Mouse (Mus musculus): Measurements from ENCODE around the gene Hdac11. TPM values are rescaled to one million over a fixed set of nuclear protein-coding genes. Genes with fewer than 3 reads are reported as not detected.
A peak's percentile ranks its signal among the peaks of the same experiment; 100 is the strongest.

Hdac11 gene
- 7.7 and 9.0 TPM in 2 replicates for polyA plus RNA-seq (2015; fragmentation: Nextera tagmentation; extraction: Ambion mirVana)

DNA sequence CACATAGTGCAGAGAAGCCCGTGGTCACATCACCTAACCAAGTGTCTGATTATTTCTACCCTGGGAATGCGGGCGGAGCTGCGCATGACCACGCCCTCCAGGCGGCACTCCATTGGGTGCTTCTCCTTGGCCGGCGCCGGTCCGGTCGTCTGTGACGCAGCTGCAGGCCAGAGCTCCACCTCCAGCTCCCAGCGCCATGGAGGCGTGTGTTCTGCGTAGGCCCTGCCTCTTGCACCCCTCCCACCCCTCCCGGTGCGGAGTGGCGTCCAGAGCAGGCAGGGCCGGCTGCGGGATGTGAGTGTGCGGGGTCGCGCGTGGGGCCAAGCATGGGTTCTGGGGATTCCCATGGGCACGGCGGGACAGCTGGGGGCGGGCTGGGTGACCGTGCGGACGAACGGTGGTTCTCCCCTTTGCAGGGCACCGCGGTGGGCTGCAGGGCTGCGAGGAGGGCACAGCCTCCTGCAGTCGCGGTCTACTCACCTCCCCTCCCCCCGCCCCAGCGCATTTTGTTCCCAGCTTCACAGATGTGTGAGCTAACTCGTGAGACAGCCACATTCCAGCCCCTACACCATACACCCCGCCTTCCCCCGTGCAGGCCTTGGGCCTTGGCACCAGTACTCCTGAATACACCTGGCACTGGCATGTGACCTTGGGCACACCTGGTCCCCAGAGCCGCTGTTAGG is at the start of gene Hdac11:
Hdac11 (plus strand) TSS at position 112 of the 683 bp plus-strand sequence.
- peak within 1 kb of the TSS; percentile 60 for H3K27ac ChIP-seq (ENCODE audit: low read length)
- H3K4me1 ChIP-seq (ENCODE audit: control insufficient read depth, insufficient read depth, low read length), result peaks cover 12% of the 10 kb centered on the region
- ATAC-seq, result peak; percentile 98
- under 1% methylated on average over 37 of the region's 42 CpGs for WGBS
- no peaks in the 10 kb centered on the region for H3K36me3 ChIP-seq (ENCODE audit: control insufficient read depth, insufficient read depth, low read length)
- H3K27me3 ChIP-seq (replicated peaks; ENCODE audit: control insufficient read depth, insufficient read depth, low read length), result no peaks in the 10 kb centered on the region
- H3K9me3 ChIP-seq (ENCODE audit: control insufficient read depth, low read length), result no peaks in the 10 kb centered on the region
- H3K4me2 ChIP-seq (ENCODE audit: low read depth, low read length), result peak within 1 kb of the TSS; percentile 85
- H3K9ac ChIP-seq (ENCODE audit: low read depth, low read length), result peak within 1 kb of the TSS; percentile 78
- H3K4me3 ChIP-seq (ENCODE audit: low read length), result peak within 1 kb of the TSS; percentile 56

DNA sequence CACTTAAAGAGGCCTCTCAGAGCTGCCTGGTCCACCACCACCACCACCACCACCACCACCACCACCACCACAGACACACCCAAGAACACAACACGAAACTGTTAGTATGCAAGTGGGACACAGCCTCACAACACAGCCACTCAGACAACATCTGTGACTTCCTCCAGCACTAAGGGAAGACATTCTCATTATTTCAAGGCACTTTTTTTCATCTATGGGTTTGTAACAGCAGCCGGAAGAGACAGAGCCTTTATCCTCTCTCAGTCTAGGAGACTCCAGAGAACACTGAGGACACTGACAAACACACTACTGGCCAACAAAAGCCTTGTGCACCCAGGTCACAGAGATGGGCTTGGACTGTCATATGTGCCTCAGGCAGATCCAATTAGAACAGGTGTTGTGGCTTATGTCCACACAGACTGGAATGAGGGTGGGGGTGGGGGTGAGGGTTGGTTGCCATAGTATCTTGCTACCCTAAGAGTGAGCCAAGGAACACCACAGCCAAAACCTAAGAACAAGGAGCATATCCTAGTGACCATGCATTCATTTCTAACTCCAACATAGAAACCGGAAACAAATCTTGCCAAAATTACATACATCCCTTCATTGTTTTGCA is 48.1 kb upstream of the Hdac11 start:
- H3K4me2 ChIP-seq (ENCODE audit: low read depth, low read length), result no peak overlapping the region
- no peaks in the 10 kb centered on the region for H3K27me3 ChIP-seq (replicated peaks; ENCODE audit: control insufficient read depth, insufficient read depth, low read length)
- 72% methylated on average over 3 of the region's 3 CpGs for WGBS
- no peaks in the 10 kb centered on the region for H3K9me3 ChIP-seq (ENCODE audit: control insufficient read depth, low read length)
- no peak for ATAC-seq
- no peak overlapping the region for H3K4me3 ChIP-seq (ENCODE audit: low read length)
- H3K27ac ChIP-seq (ENCODE audit: low read length), result no peak overlapping the region
- H3K4me1 ChIP-seq (ENCODE audit: control insufficient read depth, insufficient read depth, low read length), result 0 out of 2 replicates have a peak, but pooled peaks cover 5% of the 10 kb centered on the region
- no peaks in the 10 kb centered on the region for H3K36me3 ChIP-seq (ENCODE audit: control insufficient read depth, insufficient read depth, low read length)
- H3K9ac ChIP-seq (ENCODE audit: low read depth, low read length), result no peak overlapping the region

DNA sequence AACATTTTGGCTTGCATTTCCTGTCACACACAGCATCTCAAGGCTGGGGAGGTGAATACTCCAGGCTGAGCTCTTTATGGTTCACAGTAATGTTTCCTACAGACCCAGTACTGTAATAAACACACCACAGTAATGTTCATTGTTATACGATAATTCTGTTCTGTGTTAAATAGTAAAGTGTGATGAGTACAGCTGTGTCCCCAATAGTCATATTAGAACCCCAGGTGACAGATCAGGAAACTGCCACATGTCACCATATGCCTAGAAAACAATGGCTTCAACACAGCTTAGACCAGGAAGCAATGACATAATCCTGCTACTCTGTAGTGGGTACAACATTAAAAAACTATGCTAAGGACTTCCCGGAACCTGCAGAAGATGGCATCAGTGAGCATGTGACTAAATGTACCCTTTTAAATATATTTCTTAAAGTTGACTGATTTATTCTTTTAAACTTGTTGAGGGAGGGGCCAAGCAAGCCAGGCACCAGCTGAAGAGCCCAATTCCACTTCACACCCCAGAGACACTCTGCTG is 47.5 kb upstream of the Hdac11 start:
- 0 out of 2 replicates have a peak, but pooled peaks cover 5% of the 10 kb centered on the region for H3K4me1 ChIP-seq (ENCODE audit: control insufficient read depth, insufficient read depth, low read length)
- H3K4me3 ChIP-seq (ENCODE audit: low read length), result no peak overlapping the region
- no peaks in the 10 kb centered on the region for H3K36me3 ChIP-seq (ENCODE audit: control insufficient read depth, insufficient read depth, low read length)
- no peaks in the 10 kb centered on the region for H3K27me3 ChIP-seq (replicated peaks; ENCODE audit: control insufficient read depth, insufficient read depth, low read length)
- H3K4me2 ChIP-seq (ENCODE audit: low read depth, low read length), result no peak overlapping the region
- no peak overlapping the region for H3K27ac ChIP-seq (ENCODE audit: low read length)
- WGBS, result 76% methylated on average over 2 of the region's 2 CpGs
- H3K9me3 ChIP-seq (ENCODE audit: control insufficient read depth, low read length), result no peaks in the 10 kb centered on the region
- H3K9ac ChIP-seq (ENCODE audit: low read depth, low read length), result no peak overlapping the region
- ATAC-seq, result no peak

DNA sequence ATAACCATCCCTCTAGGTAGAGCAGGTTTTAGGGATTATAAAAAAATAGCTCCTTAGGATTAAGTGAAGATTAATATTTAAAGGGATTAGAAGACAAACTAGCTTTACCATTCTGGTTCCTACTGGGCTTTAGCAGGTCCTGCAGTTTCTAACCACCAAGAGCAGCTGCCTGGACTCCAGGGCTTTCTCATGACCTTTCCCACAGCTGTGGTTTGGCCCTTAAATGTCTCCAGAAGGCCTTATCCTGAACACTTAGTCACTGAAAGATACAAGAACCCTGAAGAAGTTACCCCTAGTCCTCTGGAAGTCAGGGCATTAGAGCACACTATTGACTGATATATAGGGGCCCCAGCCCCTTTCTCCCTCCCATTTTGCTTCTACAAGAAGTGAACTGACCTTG is 47.0 kb upstream of the Hdac11 start:
- ATAC-seq, result no peak
- no peak overlapping the region for H3K27ac ChIP-seq (ENCODE audit: low read length)
- H3K9ac ChIP-seq (ENCODE audit: low read depth, low read length), result no peak overlapping the region
- peaks cover 2% of the 10 kb centered on the region; the same call in 1 of the 2 replicates for H3K4me1 ChIP-seq (ENCODE audit: control insufficient read depth, insufficient read depth, low read length)
- H3K36me3 ChIP-seq (ENCODE audit: control insufficient read depth, insufficient read depth, low read length), result no peaks in the 10 kb centered on the region
- H3K27me3 ChIP-seq (replicated peaks; ENCODE audit: control insufficient read depth, insufficient read depth, low read length), result no peaks in the 10 kb centered on the region
- H3K4me2 ChIP-seq (ENCODE audit: low read depth, low read length), result no peak overlapping the region
- H3K9me3 ChIP-seq (ENCODE audit: control insufficient read depth, low read length), result no peaks in the 10 kb centered on the region
- no peak overlapping the region for H3K4me3 ChIP-seq (ENCODE audit: low read length)

DNA sequence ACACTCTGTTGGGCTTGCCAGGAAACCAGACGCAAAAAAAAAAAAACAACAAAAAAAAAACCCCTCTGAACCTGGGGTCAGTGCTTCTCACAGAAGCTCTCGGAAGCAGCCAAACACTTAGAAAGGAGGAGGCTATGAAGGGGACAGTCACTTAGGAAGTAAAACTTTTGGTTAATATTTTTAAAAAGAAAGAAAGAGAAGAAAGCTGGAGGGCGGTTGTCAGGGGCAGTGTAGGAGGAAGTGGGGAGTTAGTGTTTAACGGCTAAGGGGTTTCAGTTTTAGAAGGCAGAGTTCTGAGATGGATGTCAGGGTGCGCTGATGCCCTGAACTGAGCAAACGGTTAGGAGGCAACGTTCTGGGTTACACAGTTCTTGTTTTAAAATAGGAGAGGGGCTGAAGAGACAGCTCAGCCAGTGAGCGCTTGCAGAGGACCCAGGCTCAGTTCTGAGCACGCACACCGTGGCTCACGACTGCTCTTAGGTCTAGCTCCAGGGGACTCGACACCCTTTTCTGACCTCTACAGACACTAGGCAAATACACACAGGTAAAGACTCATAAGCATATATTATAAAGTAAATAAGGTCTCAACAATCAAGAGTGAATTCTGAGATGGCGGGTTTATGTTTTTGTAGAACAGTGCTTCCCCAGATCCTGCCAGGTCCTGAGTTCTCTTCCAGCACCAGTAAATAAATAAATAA is 46.0 kb upstream of the Hdac11 start:
- Histone ChIP-seq H3K9ac (ENCODE audit: low read depth, low read length) (no peak overlapping the region), H3K4me3 (ENCODE audit: low read length) (no peak overlapping the region), H3K36me3 (ENCODE audit: control insufficient read depth, insufficient read depth, low read length) (no peaks in the 10 kb centered on the region), H3K27ac (ENCODE audit: low read length) (no peak overlapping the region), H3K27me3 (replicated peaks; ENCODE audit: control insufficient read depth, insufficient read depth, low read length) (no peaks in the 10 kb centered on the region), H3K4me2 (ENCODE audit: low read depth, low read length) (no peak overlapping the region), H3K4me1 (ENCODE audit: control insufficient read depth, insufficient read depth, low read length) (no peaks in the 10 kb centered on the region; the same call in 1 of the 2 replicates), H3K9me3 (ENCODE audit: control insufficient read depth, low read length) (no peaks in the 10 kb centered on the region)
- ATAC-seq, result no peak
- 70% methylated on average over 13 of the region's 13 CpGs for WGBS

DNA sequence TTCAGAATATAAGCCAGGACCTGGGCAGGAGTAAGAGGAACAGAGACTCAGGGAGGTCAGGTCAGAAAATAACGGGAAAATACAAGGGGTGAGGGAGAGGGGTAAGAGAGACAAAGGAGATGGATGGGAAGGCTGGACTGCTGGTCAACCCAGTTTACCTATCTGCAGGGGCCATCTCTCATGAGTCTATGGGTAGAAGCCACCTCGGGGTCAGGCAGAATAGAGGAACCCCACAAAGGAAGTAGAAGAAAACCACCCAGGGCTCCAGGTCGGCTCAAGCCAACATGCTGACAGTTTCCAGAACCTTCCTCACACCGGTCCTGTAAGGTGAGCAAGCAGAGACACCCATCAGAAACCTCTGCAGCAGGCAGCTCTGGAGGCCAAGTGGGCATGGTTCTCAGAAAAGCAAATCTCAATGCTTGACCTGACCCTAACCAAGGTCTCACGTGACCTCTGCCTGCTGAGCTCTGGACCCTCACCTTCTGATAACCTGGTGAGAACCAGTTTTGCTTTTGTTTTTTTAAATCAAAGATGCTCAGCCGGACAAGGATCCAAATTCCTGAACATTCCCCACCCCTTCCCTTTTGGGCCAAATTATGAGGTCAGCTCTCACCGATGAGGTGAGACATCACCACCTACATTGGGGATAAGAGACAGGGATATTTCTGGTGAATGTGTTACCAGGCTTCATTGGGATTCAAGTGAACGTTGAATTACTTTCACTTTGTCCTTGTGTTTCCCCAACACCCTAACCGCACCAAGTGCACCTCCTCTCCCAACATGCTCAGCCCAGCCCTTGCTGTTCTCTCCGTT is 45.1 kb upstream of the Hdac11 start:
- H3K4me2 ChIP-seq (ENCODE audit: low read depth, low read length), result no peak overlapping the region
- H3K4me3 ChIP-seq (ENCODE audit: low read length), result no peak overlapping the region
- H3K9me3 ChIP-seq (ENCODE audit: control insufficient read depth, low read length), result no peaks in the 10 kb centered on the region
- H3K27ac ChIP-seq (ENCODE audit: low read length), result no peak overlapping the region
- H3K27me3 ChIP-seq (replicated peaks; ENCODE audit: control insufficient read depth, insufficient read depth, low read length), result no peaks in the 10 kb centered on the region
- no peaks in the 10 kb centered on the region for H3K36me3 ChIP-seq (ENCODE audit: control insufficient read depth, insufficient read depth, low read length)
- peaks cover 6% of the 10 kb centered on the region; the same call in 1 of the 2 replicates for H3K4me1 ChIP-seq (ENCODE audit: control insufficient read depth, insufficient read depth, low read length)
- 73% methylated on average over 10 of the region's 10 CpGs for WGBS
- H3K9ac ChIP-seq (ENCODE audit: low read depth, low read length), result no peak overlapping the region
- no peak for ATAC-seq

DNA sequence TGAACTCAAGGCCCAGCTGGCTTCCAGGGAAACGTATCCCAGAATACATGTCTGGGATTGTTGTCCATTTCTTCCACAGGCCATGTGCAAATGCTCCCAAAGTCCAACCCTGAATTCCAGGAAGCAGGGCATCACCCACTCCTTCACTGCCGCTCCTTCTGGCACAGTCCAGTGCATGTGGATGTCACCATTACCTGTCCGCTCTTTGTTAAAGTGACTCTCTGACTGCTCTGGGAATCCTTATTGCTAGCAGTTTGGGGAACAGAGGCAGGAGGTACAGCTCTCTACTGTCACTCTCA is 44.6 kb upstream of the Hdac11 start:
- Histone ChIP-seq H3K36me3 (ENCODE audit: control insufficient read depth, insufficient read depth, low read length) (no peaks in the 10 kb centered on the region), H3K4me1 (ENCODE audit: control insufficient read depth, insufficient read depth, low read length) (peaks cover 6% of the 10 kb centered on the region; the same call in 1 of the 2 replicates), H3K27ac (ENCODE audit: low read length) (no peak overlapping the region), H3K9me3 (ENCODE audit: control insufficient read depth, low read length) (no peaks in the 10 kb centered on the region), H3K27me3 (replicated peaks; ENCODE audit: control insufficient read depth, insufficient read depth, low read length) (no peaks in the 10 kb centered on the region), H3K4me2 (ENCODE audit: low read depth, low read length) (no peak overlapping the region), H3K9ac (ENCODE audit: low read depth, low read length) (no peak overlapping the region), H3K4me3 (ENCODE audit: low read length) (no peak overlapping the region)
- no peak for ATAC-seq
- WGBS, result 87% methylated on average over 3 of the region's 3 CpGs

DNA sequence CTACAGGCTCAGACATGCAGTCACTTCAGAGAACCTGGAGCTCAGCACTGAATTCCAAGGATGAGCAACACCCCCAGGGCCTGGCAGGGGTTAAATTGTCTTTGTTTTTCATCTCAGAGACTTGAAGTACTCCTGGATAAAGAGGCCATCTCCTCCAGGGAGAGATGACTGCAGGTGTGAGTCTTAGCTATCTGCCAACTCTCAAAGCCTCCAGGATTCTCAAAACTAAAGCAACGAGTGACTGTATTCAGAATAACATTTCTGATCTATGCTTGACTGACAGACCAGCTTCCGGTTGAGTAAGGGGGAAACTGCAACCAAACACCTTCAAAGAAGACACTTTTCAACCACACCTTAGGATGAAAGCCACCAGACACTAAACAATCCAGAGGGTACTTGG is 41.7 kb upstream of the Hdac11 start:
- ATAC-seq, result no peak
- Histone ChIP-seq H3K36me3 (ENCODE audit: control insufficient read depth, insufficient read depth, low read length) (no peaks in the 10 kb centered on the region), H3K9me3 (ENCODE audit: control insufficient read depth, low read length) (no peaks in the 10 kb centered on the region), H3K27me3 (replicated peaks; ENCODE audit: control insufficient read depth, insufficient read depth, low read length) (no peaks in the 10 kb centered on the region), H3K4me2 (ENCODE audit: low read depth, low read length) (no peak overlapping the region), H3K9ac (ENCODE audit: low read depth, low read length) (no peak overlapping the region), H3K27ac (ENCODE audit: low read length) (no peak overlapping the region), H3K4me1 (ENCODE audit: control insufficient read depth, insufficient read depth, low read length) (peaks cover 6% of the 10 kb centered on the region; the same call in 1 of the 2 replicates), H3K4me3 (ENCODE audit: low read length) (no peak overlapping the region)
- 30% methylated on average over 2 of the region's 2 CpGs for WGBS

DNA sequence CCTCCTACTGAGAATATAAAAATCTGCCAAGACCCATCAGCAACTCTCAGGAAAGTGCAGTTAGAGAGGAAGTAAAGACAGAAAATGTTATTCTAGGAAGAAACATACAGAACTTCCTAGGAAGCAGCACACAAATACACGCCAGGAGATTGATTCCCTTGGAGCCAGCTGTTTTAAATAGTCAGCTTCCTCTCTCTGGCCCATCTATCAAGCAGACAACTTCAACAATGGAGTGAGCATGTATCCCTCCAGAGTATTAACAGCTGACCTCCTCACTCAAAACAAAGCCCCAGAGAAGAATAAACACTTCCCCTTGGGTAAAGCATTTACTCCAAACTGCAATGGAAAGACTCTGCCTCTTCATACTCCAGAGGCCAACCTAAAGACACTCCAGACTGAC is 41.3 kb upstream of the Hdac11 start:
- H3K9ac ChIP-seq (ENCODE audit: low read depth, low read length), result no peak overlapping the region
- no peaks in the 10 kb centered on the region for H3K9me3 ChIP-seq (ENCODE audit: control insufficient read depth, low read length)
- H3K4me3 ChIP-seq (ENCODE audit: low read length), result no peak overlapping the region
- no peaks in the 10 kb centered on the region for H3K27me3 ChIP-seq (replicated peaks; ENCODE audit: control insufficient read depth, insufficient read depth, low read length)
- no peaks in the 10 kb centered on the region for H3K36me3 ChIP-seq (ENCODE audit: control insufficient read depth, insufficient read depth, low read length)
- no peak overlapping the region for H3K27ac ChIP-seq (ENCODE audit: low read length)
- peaks cover 6% of the 10 kb centered on the region; the same call in 1 of the 2 replicates for H3K4me1 ChIP-seq (ENCODE audit: control insufficient read depth, insufficient read depth, low read length)
- WGBS, result 30% methylated on average over 1 of the region's 1 CpGs
- no peak for ATAC-seq
- no peak overlapping the region for H3K4me2 ChIP-seq (ENCODE audit: low read depth, low read length)
